Comparison of ENCODE assay signal across 1 mouse cellular context in the genomic region with DNA sequence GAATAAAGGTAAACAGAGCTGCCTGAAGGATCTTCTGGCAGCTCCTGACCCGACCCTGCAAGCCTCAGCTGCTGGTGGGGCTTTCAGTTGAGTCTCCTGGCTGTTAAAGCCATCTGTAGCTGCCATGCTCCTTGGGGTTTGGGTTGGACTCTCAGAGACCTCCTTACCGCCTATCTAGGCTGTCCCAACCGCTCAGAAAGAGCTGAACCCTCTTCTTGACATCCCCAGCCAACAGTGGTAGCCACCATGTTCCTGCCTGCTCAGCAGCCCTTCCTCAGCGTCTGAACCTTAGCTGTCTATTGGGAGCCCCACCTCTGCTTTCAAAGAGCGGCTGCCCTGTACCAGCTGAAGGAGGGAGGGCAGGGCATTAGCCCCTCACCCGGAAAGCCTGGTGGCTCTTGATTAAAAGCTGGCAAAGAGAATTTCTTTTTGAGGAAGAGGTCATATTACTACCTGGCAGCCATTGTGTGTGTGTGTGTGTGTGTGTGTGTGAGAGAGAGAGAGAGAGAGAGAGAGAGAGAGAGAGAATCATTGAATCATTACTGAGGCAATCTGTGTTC.
TF ChIP-seq lines count a peak whose summit lies in the region.

No protein-coding gene starts in this region.

TF ChIP-seq in CH12.LX, 34 proteins besides CTCF, POLR2A, EP300 and RAD21 (continued from another document):
- TF ChIP-seq KAT2A (IDR thresholded peaks at IDR 0.05; ENCODE audit: insufficient replicate concordance, low read length): no peak
- TF ChIP-seq MYC (IDR thresholded peaks at IDR 0.05; ENCODE audit: low read depth, low read length): 0 out of 2 replicates have a peak, but pooled peaks have one; percentile 37
- no peak for TF ChIP-seq E2F4 (IDR thresholded peaks at IDR 0.05; ENCODE audit: insufficient replicate concordance, low read depth, low read length)
- TF ChIP-seq MXI1 (IDR thresholded peaks at IDR 0.05; ENCODE audit: low read depth, low read length): 0 out of 2 replicates have a peak, but pooled peaks have one; percentile 50
- peak; percentile 55; the same call in 1 of the 2 replicates for TF ChIP-seq TBP (conservative IDR thresholded peaks at IDR 0.05; ENCODE audit: low read depth, low read length)
- no peak for TF ChIP-seq RCOR1 (conservative IDR thresholded peaks at IDR 0.05; ENCODE audit: low read depth, low read length)
- TF ChIP-seq ZKSCAN1 (IDR thresholded peaks at IDR 0.05; ENCODE audit: borderline replicate concordance, low read depth, low read length): no peak
- TF ChIP-seq GABPA (IDR thresholded peaks at IDR 0.05; ENCODE audit: insufficient replicate concordance, low read depth, low read length): no peak
- TF ChIP-seq ELF1 (IDR thresholded peaks at IDR 0.05; ENCODE audit: low read depth, low read length): no peak
- no peak for TF ChIP-seq SMC3 (IDR thresholded peaks at IDR 0.05; ENCODE audit: low read depth, low read length)
- TF ChIP-seq UBTF (IDR thresholded peaks at IDR 0.05; ENCODE audit: low read depth, low read length): 0 out of 2 replicates have a peak, but pooled peaks have one; percentile 2
- no peak for TF ChIP-seq PAX5 (IDR thresholded peaks at IDR 0.05; ENCODE audit: low read length)
- TF ChIP-seq USF2 (conservative IDR thresholded peaks at IDR 0.05; ENCODE audit: low read depth, low read length): no peak
- TF ChIP-seq NELFE (IDR thresholded peaks at IDR 0.05; ENCODE audit: low read depth, low read length): 0 out of 2 replicates have a peak, but pooled peaks have one; percentile 9
- TF ChIP-seq POLR2AphosphoS2 (IDR thresholded peaks at IDR 0.05; ENCODE audit: low read depth, low read length): no peak
- TF ChIP-seq NRF1 (IDR thresholded peaks at IDR 0.05; ENCODE audit: low read depth, low read length): no peak
- TF ChIP-seq CHD1 (IDR thresholded peaks at IDR 0.05; ENCODE audit: low read depth, low read length): peak; percentile 23; the same call in 1 of the 2 replicates
- no peak; the same call in 1 of the 2 replicates for TF ChIP-seq HCFC1 (IDR thresholded peaks at IDR 0.05; ENCODE audit: low read depth, low read length)
- no peak for TF ChIP-seq BHLHE40 (IDR thresholded peaks at IDR 0.05; ENCODE audit: low read depth, low read length)
- TF ChIP-seq JUN (IDR thresholded peaks at IDR 0.05; ENCODE audit: insufficient read depth, low read depth, low read length): no peak
- TF ChIP-seq TCF12 (IDR thresholded peaks at IDR 0.05; ENCODE audit: low read depth, low read length): no peak
- no peak for TF ChIP-seq ZNF384 (IDR thresholded peaks at IDR 0.05; ENCODE audit: low read depth, low read length)
- 0 out of 2 replicates have a peak, but pooled peaks have one; percentile 21 for TF ChIP-seq MAFK (IDR thresholded peaks at IDR 0.05; ENCODE audit: insufficient replicate concordance, low read length)
- TF ChIP-seq ZMIZ1 (IDR thresholded peaks at IDR 0.05; ENCODE audit: low read depth, low read length): peak; percentile 41
- TF ChIP-seq IRF4 (IDR thresholded peaks at IDR 0.05; ENCODE audit: low read depth, low read length): no peak
- peak; percentile 11; the same call in 1 of the 2 replicates for TF ChIP-seq MAX (IDR thresholded peaks at IDR 0.05; ENCODE audit: low read length)
- TF ChIP-seq MEF2A (IDR thresholded peaks at IDR 0.05; ENCODE audit: borderline replicate concordance, low read depth, low read length): peak; percentile 89; the same call in 1 of the 2 replicates
- TF ChIP-seq SIN3A (IDR thresholded peaks at IDR 0.05; ENCODE audit: low read length): no peak; the same call in 1 of the 2 replicates
- no peak for TF ChIP-seq ZC3H11A (IDR thresholded peaks at IDR 0.05; ENCODE audit: low read depth, low read length)
- no peak for TF ChIP-seq ETS1 (conservative IDR thresholded peaks at IDR 0.05; ENCODE audit: low read depth, low read length)
